Mouse (Mus musculus) stomach, postnatal 0 days (tissue): ENCODE results near the gene Aldh16a1.

Experiments used
- CTCF ChIP-seq: IDR thresholded peaks from 2 replicates; pipeline ENCODE4 v1.5.1; 2016; ENCODE audit warnings: antibody characterized with exemption, low read depth, mild to moderate bottlenecking, moderate library complexity
- EP300 ChIP-seq: optimal IDR thresholded peaks from 2 replicates; pipeline ENCODE3; 2016; ENCODE audit warnings: antibody characterized with exemption

DNA sequence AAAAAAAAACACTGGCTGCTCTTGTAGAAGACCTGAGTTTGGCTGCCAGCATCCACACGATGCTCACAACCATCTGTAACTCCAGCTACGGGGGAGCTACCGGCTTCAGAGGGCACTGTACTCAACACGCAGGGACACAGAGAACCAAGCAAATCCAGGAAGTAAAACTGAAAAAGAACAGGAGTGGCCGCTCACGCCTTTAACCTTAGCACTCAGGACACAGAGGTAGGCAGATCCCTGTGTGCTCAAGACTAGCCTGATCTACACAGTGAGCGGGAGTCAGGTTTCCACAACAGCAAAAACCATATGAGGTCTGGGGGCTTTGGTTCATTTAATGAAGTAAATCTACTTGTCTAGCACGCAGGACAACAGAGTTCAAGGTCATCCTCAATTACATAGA lies 48.9 kb downstream of the Aldh16a1 start:
- no peak for TF ChIP-seq CTCF
- TF ChIP-seq EP300, result no peak
